Mouse (Mus musculus) embryonic stem cell, embryonic (primary cell): Measurements from ENCODE around the gene Hpcal1.

ENCODE experiments used
- CTCF ChIA-PET, 4 experiments: fragments of 300-600 bp in 2 of 4; fragments of 350-600 bp in 2 of 4; sonication (Branson Sonifier 250); formaldehyde crosslinking; loops; one replicate each; lab custom pipeline; 2022; ENCODE audit warnings: inconsistent platforms in 2 of 4; lab: Charles Lee
- POLR2A ChIA-PET, 4 experiments: fragments of 300-600 bp in 2 of 4; fragments of 350-600 bp in 2 of 4; sonication (Branson Sonifier 250); formaldehyde crosslinking; loops; one replicate each; lab custom pipeline; 2022; ENCODE audit warnings: antibody characterized with exemption in 4 of 4, inconsistent platforms in 1 of 4; lab: Charles Lee

The Hpcal1 gene

GRCm38 (mm10) chr12:17690564-17691281, at the start of gene Hpcal1:
Hpcal1 (plus strand) TSS chr12:17690856.
- POLR2A ChIA-PET = interaction anchor here in 3 of 4 experiments (0.6 to 2.4 kb wide), 22 partner anchors 9 to 795 kb away, joined by 3 to 20 read pairs (median 3); partner anchors contain the start of gene Odc1 (in 1 of the 3)
- CTCF ChIA-PET = interaction anchor here (0.5 to 1.8 kb wide), 9 partner anchors 19 to 193 kb away, joined by 3 to 8 read pairs (median 3); no protein-coding TSS in a partner anchor

GRCm38 (mm10) chr12:17641269-17641668, 49.4 kb upstream of the Hpcal1 start:
- ChIA-PET CTCF (interaction anchor here in 2 of 4 experiments (0.9 to 1.9 kb wide), 4 partner anchors 21 to 167 kb away, joined by 3 to 6 read pairs (median 4); no protein-coding TSS in a partner anchor), POLR2A (interaction anchor here in 2 of 4 experiments (0.7 to 2.3 kb wide), 5 partner anchors 9 to 176 kb away, joined by 3 to 9 read pairs (median 5); no protein-coding TSS in a partner anchor)

GRCm38 (mm10) chr12:17644385-17645222, 46.1 kb upstream of the Hpcal1 start:
- CTCF ChIA-PET = interaction anchor here in 2 of 4 experiments (0.6 to 0.7 kb wide), 3 partner anchors 12 to 150 kb away, joined by 3 to 8 read pairs (median 3); no protein-coding TSS in a partner anchor
- POLR2A ChIA-PET = interaction anchor here in 2 of 4 experiments (0.5 to 3.0 kb wide), 6 partner anchors 11 to 89 kb away, joined by 3 to 21 read pairs (median 4); no protein-coding TSS in a partner anchor

- CTCF ChIA-PET = no interaction called here
- POLR2A ChIA-PET = interaction anchor here in 1 of 4 experiments (1.0 kb wide), 1 partner anchor 13 kb away, joined by 4 read pairs; no protein-coding TSS in a partner anchor
Measured at GRCm38 (mm10) chr12:17646457-17646856, 44.2 kb upstream of the Hpcal1 start.

- ChIA-PET CTCF (interaction anchor here in 2 of 4 experiments (0.8 to 1.3 kb wide), 2 partner anchors 8 to 94 kb away, joined by 3 read pairs; no protein-coding TSS in a partner anchor), POLR2A (interaction anchor here in 3 of 4 experiments (0.7 to 2.1 kb wide), 15 partner anchors 10 to 134 kb away, joined by 3 to 10 read pairs (median 3); no protein-coding TSS in a partner anchor)
Measured at GRCm38 (mm10) chr12:17651223-17652095, 39.2 kb upstream of the Hpcal1 start.

- POLR2A ChIA-PET = interaction anchor here in 3 of 4 experiments (0.7 to 2.1 kb wide), 15 partner anchors 9 to 133 kb away, joined by 3 to 10 read pairs (median 4); no protein-coding TSS in a partner anchor
- CTCF ChIA-PET = interaction anchor here in 2 of 4 experiments (0.8 to 1.3 kb wide), 2 partner anchors 9 to 95 kb away, joined by 3 read pairs; no protein-coding TSS in a partner anchor
Measured at GRCm38 (mm10) chr12:17652216-17653050, 38.2 kb upstream of the Hpcal1 start.

- CTCF ChIA-PET = interaction anchor here in 2 of 4 experiments (0.6 to 1.3 kb wide), 2 partner anchors 59 to 96 kb away, joined by 3 to 5 read pairs; no protein-coding TSS in a partner anchor
Measured at GRCm38 (mm10) chr12:17653051-17653783, 37.4 kb upstream of the Hpcal1 start.

GRCm38 (mm10) chr12:17657561-17658195, 33.0 kb upstream of the Hpcal1 start:
- CTCF ChIA-PET = interaction anchor here in 1 of 4 experiments (1.6 kb wide), 1 partner anchor 151 kb away, joined by 3 read pairs; no protein-coding TSS in a partner anchor

More at GRCm38 (mm10) chr12:17653051-17653783, 37.4 kb upstream of the Hpcal1 start:
- POLR2A ChIA-PET = interaction anchor here in 3 of 4 experiments (1.1 to 2.1 kb wide), 7 partner anchors 8 to 22 kb away, joined by 3 to 7 read pairs (median 4); no protein-coding TSS in a partner anchor

GRCm38 (mm10) chr12:17658521-17658920, 32.1 kb upstream of the Hpcal1 start:
- CTCF ChIA-PET = interaction anchor here in 1 of 4 experiments (0.7 kb wide), 1 partner anchor 91 kb away, joined by 3 read pairs; no protein-coding TSS in a partner anchor
- POLR2A ChIA-PET = interaction anchor here in 1 of 4 experiments (1.0 to 1.3 kb wide), 3 partner anchors 25 to 113 kb away, joined by 3 to 4 read pairs (median 3); no protein-coding TSS in a partner anchor

More at GRCm38 (mm10) chr12:17657561-17658195, 33.0 kb upstream of the Hpcal1 start:
- POLR2A ChIA-PET = interaction anchor here in 1 of 4 experiments (1.3 to 2.8 kb wide), 2 partner anchors 24 to 101 kb away, joined by 3 to 10 read pairs; no protein-coding TSS in a partner anchor

GRCm38 (mm10) chr12:17661483-17661920, 29.2 kb upstream of the Hpcal1 start:
- POLR2A ChIA-PET = interaction anchor here in 3 of 4 experiments (0.6 to 2.5 kb wide), 37 partner anchors 8 to 635 kb away, joined by 3 to 20 read pairs (median 4); partner anchors contain the start of gene Hpcal1 (in 2 of the 3)
- CTCF ChIA-PET = interaction anchor here (0.5 to 1.3 kb wide), 9 partner anchors 29 to 944 kb away, joined by 3 to 5 read pairs (median 3); partner anchors contain the start of gene Hpcal1 (in 1 of the 4)

GRCm38 (mm10) chr12:17663991-17664635, 26.5 kb upstream of the Hpcal1 start:
- CTCF ChIA-PET = no interaction called here
- POLR2A ChIA-PET = interaction anchor here in 2 of 4 experiments (0.7 to 1.7 kb wide), 4 partner anchors 9 to 117 kb away, joined by 3 to 7 read pairs (median 4); no protein-coding TSS in a partner anchor

- ChIA-PET POLR2A (interaction anchor here in 2 of 4 experiments (0.8 to 1.6 kb wide), 3 partner anchors 14 to 109 kb away, joined by 3 to 4 read pairs (median 3); no protein-coding TSS in a partner anchor), CTCF (interaction anchor here in 2 of 4 experiments (0.7 to 0.9 kb wide), 2 partner anchors 112 to 143 kb away, joined by 3 read pairs; no protein-coding TSS in a partner anchor)
Measured at GRCm38 (mm10) chr12:17665906-17666326, 24.7 kb upstream of the Hpcal1 start.

GRCm38 (mm10) chr12:17666616-17667015, 24.0 kb upstream of the Hpcal1 start:
- CTCF ChIA-PET = interaction anchor here in 2 of 4 experiments (0.5 to 1.4 kb wide), 4 partner anchors 44 to 142 kb away, joined by 3 to 9 read pairs (median 4); no protein-coding TSS in a partner anchor
- POLR2A ChIA-PET = no interaction called here
